17 mouse cellular contexts compared by ENCODE assay signal in the genomic region with DNA sequence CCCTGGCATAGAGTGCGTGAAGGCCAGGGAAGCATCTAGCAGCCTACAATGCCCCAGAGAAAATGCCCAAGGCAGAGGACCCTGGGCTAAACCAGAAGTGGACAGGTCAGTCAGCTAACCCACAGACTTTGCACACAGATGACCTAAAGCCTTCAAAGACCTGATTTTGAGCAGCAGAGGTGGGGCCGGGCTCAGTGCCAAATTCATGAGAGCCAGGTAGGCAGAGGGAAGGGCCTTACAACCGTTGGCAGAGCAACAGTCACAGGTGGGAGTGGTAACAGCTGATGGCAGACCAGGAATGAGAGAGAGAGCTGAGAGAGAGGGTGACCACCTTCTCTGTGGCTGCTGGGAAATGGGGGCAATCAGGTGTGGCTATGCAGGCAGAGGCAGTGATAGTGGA. TPM values are rescaled to one million over a fixed set of nuclear protein-coding genes. Genes with fewer than 3 reads are reported as not detected.
DNase-seq lines count a peak whose midpoint lies in the region; ATAC-seq and TF ChIP-seq lines count a peak whose summit lies in the region.
"Had no signal": no experiment of that assay in that cellular context is flagged by ENCODE, and none has a peak within 500 bp of the region (broad histone marks: within the 10 kb centered on the region; RNA-seq: fewer than 3 reads in every experiment).

No protein-coding gene starts in this region.

- no peak for TF ChIP-seq EP300 in stomach, postnatal 0 days (optimal IDR thresholded peaks at IDR 0.05)

- no peaks in the 10 kb centered on the region for H3K9me3 ChIP-seq in liver, embryonic 13.5 days (replicated peaks)
- H3K9me3 ChIP-seq in liver, embryonic 11.5 days (ENCODE audit: control insufficient read depth, low read length): no peaks in the 10 kb centered on the region
- H3K9me3 ChIP-seq in lung, embryonic 14.5 days (ENCODE audit: low read depth, low read length): no peaks in the 10 kb centered on the region
- H3K9me3 ChIP-seq in stomach, postnatal 0 days (ENCODE audit: control insufficient read depth, low read length): no peaks in the 10 kb centered on the region
- no peaks in the 10 kb centered on the region for H3K9me3 ChIP-seq in neural tube, embryonic 15.5 days (replicated peaks)
- H3K9me3 ChIP-seq: embryonic facial prominence, embryonic 15.5 days; neural tube, embryonic 13.5 days had no signal

- no peak for DNase-seq in liver, embryonic 13.5 days
- no peak for DNase-seq in liver, embryonic 11.5 days (ENCODE audit: low spot score)
- DNase-seq in kidney, postnatal 10 days: peak; percentile 71
- peak; percentile 28 for DNase-seq in lung, embryonic 14.5 days
- peak; percentile 82 for DNase-seq in stomach, postnatal 0 days (ENCODE audit: low spot score)
- DNase-seq in ovary, adult 18-20 months (ENCODE audit: low spot score): no peak
- DNase-seq: adrenal gland, adult 8-10 months; gastrocnemius, postnatal 14 days; layer of hippocampus, adult 9-11 months; right cerebral cortex, adult 18-20 months had no signal

- no peak for TF ChIP-seq CTCF in lung, embryonic 14.5 days (IDR thresholded peaks at IDR 0.05; ENCODE audit: low read depth)
- no peak for TF ChIP-seq CTCF in stomach, postnatal 0 days (IDR thresholded peaks at IDR 0.05; ENCODE audit: low read depth)

- no peak for ATAC-seq in liver, embryonic 13.5 days (ENCODE audit: low read depth)
- ATAC-seq in liver, embryonic 11.5 days (replicated peaks; ENCODE audit: low FRiP score): no peak
- ATAC-seq in lung, embryonic 14.5 days (ENCODE audit: insufficient read depth): no peak
- no peak for ATAC-seq in stomach, postnatal 0 days (ENCODE audit: low FRiP score, low TSS enrichment)
- no peak for ATAC-seq in neural tube, embryonic 15.5 days (ENCODE audit: low FRiP score)
- ATAC-seq: forebrain, embryonic 14.5 days had no signal

- H3K9ac ChIP-seq in liver, embryonic 13.5 days: 0 out of 2 replicates have a peak overlapping the region, but pooled peaks have one; percentile 18
- no peak overlapping the region for H3K9ac ChIP-seq in liver, embryonic 11.5 days (ENCODE audit: low read depth, low read length)
- peak overlapping the region; percentile 20 for H3K9ac ChIP-seq in lung, embryonic 14.5 days
- H3K9ac ChIP-seq in stomach, postnatal 0 days (ENCODE audit: low read length): no peak overlapping the region
- no peak overlapping the region for H3K9ac ChIP-seq in neural tube, embryonic 15.5 days (replicated peaks)
- H3K9ac ChIP-seq: embryonic facial prominence, embryonic 15.5 days; neural tube, embryonic 13.5 days had no signal

- peak overlapping the region; percentile 27 for H3K27ac ChIP-seq in liver, embryonic 13.5 days
- no peak overlapping the region for H3K27ac ChIP-seq in liver, embryonic 11.5 days (ENCODE audit: low read depth, low read length)
- H3K27ac ChIP-seq in lung, embryonic 14.5 days (ENCODE audit: low read depth): no peak overlapping the region
- peak overlapping the region; percentile 13; the same call in 1 of the 2 replicates for H3K27ac ChIP-seq in stomach, postnatal 0 days (replicated peaks)
- H3K27ac ChIP-seq in neural tube, embryonic 15.5 days (replicated peaks): no peak overlapping the region
- H3K27ac ChIP-seq: embryonic facial prominence, embryonic 15.5 days; neural tube, embryonic 13.5 days had no signal

- peaks cover 46% of the 10 kb centered on the region for H3K36me3 ChIP-seq in liver, embryonic 13.5 days
- H3K36me3 ChIP-seq in liver, embryonic 11.5 days (ENCODE audit: control insufficient read depth, insufficient read depth, low read length): peaks cover 20% of the 10 kb centered on the region
- peaks cover 40% of the 10 kb centered on the region for H3K36me3 ChIP-seq in lung, embryonic 14.5 days (ENCODE audit: insufficient read depth)
- peaks cover 8% of the 10 kb centered on the region; the same call in 1 of the 2 replicates for H3K36me3 ChIP-seq in stomach, postnatal 0 days (ENCODE audit: control insufficient read depth, insufficient read depth, low read length)
- no peaks in the 10 kb centered on the region for H3K36me3 ChIP-seq in neural tube, embryonic 15.5 days
- H3K36me3 ChIP-seq: neural tube, embryonic 13.5 days had no signal

- 69% methylated on average over 3 of the region's 3 CpGs for WGBS in liver, embryonic 13.5 days (ENCODE audit: insufficient replicate concordance)
- 78% methylated on average over 3 of the region's 3 CpGs for WGBS in liver, embryonic 11.5 days
- WGBS in lung, embryonic 14.5 days: 68% methylated on average over 3 of the region's 3 CpGs
- 54% methylated on average over 3 of the region's 3 CpGs for WGBS in stomach, postnatal 0 days
- 77% methylated on average over 3 of the region's 3 CpGs for WGBS in neural tube, embryonic 15.5 days

- no peak overlapping the region for H3K4me3 ChIP-seq in liver, embryonic 13.5 days (replicated peaks)
- no peak overlapping the region for H3K4me3 ChIP-seq in liver, embryonic 11.5 days (ENCODE audit: low read depth, low read length)
- H3K4me3 ChIP-seq in lung, embryonic 14.5 days (ENCODE audit: low read depth, low read length): no peak overlapping the region
- no peak overlapping the region for H3K4me3 ChIP-seq in stomach, postnatal 0 days (ENCODE audit: low read depth, low read length)
- no peak overlapping the region for H3K4me3 ChIP-seq in neural tube, embryonic 15.5 days (replicated peaks)
- H3K4me3 ChIP-seq: embryonic facial prominence, embryonic 15.5 days; neural tube, embryonic 13.5 days had no signal

- no peaks in the 10 kb centered on the region for H3K27me3 ChIP-seq in liver, embryonic 13.5 days
- H3K27me3 ChIP-seq in liver, embryonic 11.5 days (replicated peaks; ENCODE audit: control insufficient read depth, insufficient read depth, low read length): no peaks in the 10 kb centered on the region
- H3K27me3 ChIP-seq in lung, embryonic 14.5 days (ENCODE audit: insufficient read depth, low read length): no peaks in the 10 kb centered on the region
- no peaks in the 10 kb centered on the region for H3K27me3 ChIP-seq in stomach, postnatal 0 days (ENCODE audit: control insufficient read depth, insufficient read depth, low read length)
- H3K27me3 ChIP-seq in neural tube, embryonic 15.5 days (replicated peaks): no peaks in the 10 kb centered on the region
- H3K27me3 ChIP-seq: embryonic facial prominence, embryonic 15.5 days; neural tube, embryonic 13.5 days had no signal

- H3K4me1 ChIP-seq in liver, embryonic 13.5 days (replicated peaks): peaks cover 68% of the 10 kb centered on the region
- peaks cover 20% of the 10 kb centered on the region for H3K4me1 ChIP-seq in liver, embryonic 11.5 days (replicated peaks; ENCODE audit: control insufficient read depth, insufficient read depth, low read length)
- H3K4me1 ChIP-seq in lung, embryonic 14.5 days (ENCODE audit: insufficient read depth): peaks cover 3% of the 10 kb centered on the region
- peaks cover 4% of the 10 kb centered on the region for H3K4me1 ChIP-seq in stomach, postnatal 0 days (replicated peaks; ENCODE audit: control insufficient read depth, insufficient read depth)
- H3K4me1 ChIP-seq in neural tube, embryonic 15.5 days: peaks cover 34% of the 10 kb centered on the region

- H3K4me2 ChIP-seq in liver, embryonic 13.5 days: no peak overlapping the region
- no peak overlapping the region for H3K4me2 ChIP-seq in liver, embryonic 11.5 days
- no peak overlapping the region for H3K4me2 ChIP-seq in lung, embryonic 14.5 days
- H3K4me2 ChIP-seq in stomach, postnatal 0 days (replicated peaks; ENCODE audit: low read depth): no peak overlapping the region
- H3K4me2 ChIP-seq in neural tube, embryonic 15.5 days: no peak overlapping the region
- H3K4me2 ChIP-seq: embryonic facial prominence, embryonic 15.5 days; neural tube, embryonic 13.5 days had no signal

RNA-seq across cellular contexts. Expression of a gene that starts 3.9 kb away (rescaled TPM):
- 2.3 and 2.7 TPM in 2 replicates for polyA plus RNA-seq in liver, embryonic 13.5 days (2015; fragmentation: Nextera tagmentation; extraction: Ambion mirVana)
- polyA plus RNA-seq in liver, embryonic 11.5 days (2014; fragmentation: Nextera tagmentation; extraction: Ambion mirVana): 5.8 and 6.2 TPM in 2 replicates
- polyA plus RNA-seq in lung, embryonic 14.5 days (2014; fragmentation: Nextera tagmentation; extraction: Ambion mirVana): 4.5 and 4.9 TPM in 2 replicates
- polyA plus RNA-seq in stomach, postnatal 0 days (2015; fragmentation: Nextera tagmentation; extraction: Ambion mirVana): 4.6 and 6.4 TPM in 2 replicates
- polyA plus RNA-seq in neural tube, embryonic 15.5 days (2015; fragmentation: Nextera tagmentation; extraction: Ambion mirVana): 1.2 and 2.9 TPM in 2 replicates

RNA-seq across cellular contexts. Expression of a gene that starts 16.0 kb away (rescaled TPM):
- polyA plus RNA-seq in liver, embryonic 13.5 days (2015; fragmentation: Nextera tagmentation; extraction: Ambion mirVana): 6.1 and 7.1 TPM in 2 replicates
- 14.0 and 15.0 TPM in 2 replicates for polyA plus RNA-seq in liver, embryonic 11.5 days (2014; fragmentation: Nextera tagmentation; extraction: Ambion mirVana)
- polyA plus RNA-seq in lung, embryonic 14.5 days (2014; fragmentation: Nextera tagmentation; extraction: Ambion mirVana): 14.5 and 15.4 TPM in 2 replicates
- 9.6 and 10.0 TPM in 2 replicates for polyA plus RNA-seq in stomach, postnatal 0 days (2015; fragmentation: Nextera tagmentation; extraction: Ambion mirVana)
- polyA plus RNA-seq in neural tube, embryonic 15.5 days (2015; fragmentation: Nextera tagmentation; extraction: Ambion mirVana): 16.2 and 16.9 TPM in 2 replicates

RNA-seq across cellular contexts. Expression of a gene that starts 20.0 kb away (rescaled TPM):
- polyA plus RNA-seq in liver, embryonic 13.5 days (2015; fragmentation: Nextera tagmentation; extraction: Ambion mirVana): 24.9 and 27.1 TPM in 2 replicates
- 48.4 and 53.7 TPM in 2 replicates for polyA plus RNA-seq in liver, embryonic 11.5 days (2014; fragmentation: Nextera tagmentation; extraction: Ambion mirVana)
- polyA plus RNA-seq in lung, embryonic 14.5 days (2014; fragmentation: Nextera tagmentation; extraction: Ambion mirVana): 69.7 and 71.0 TPM in 2 replicates
- 65.3 and 67.3 TPM in 2 replicates for polyA plus RNA-seq in stomach, postnatal 0 days (2015; fragmentation: Nextera tagmentation; extraction: Ambion mirVana)
- polyA plus RNA-seq in neural tube, embryonic 15.5 days (2015; fragmentation: Nextera tagmentation; extraction: Ambion mirVana): 13.2 and 28.7 TPM in 2 replicates

RNA-seq across cellular contexts. Expression of a gene that starts 27.4 kb away (rescaled TPM):
- not detected in 2 replicates for polyA plus RNA-seq in liver, embryonic 13.5 days (2015; fragmentation: Nextera tagmentation; extraction: Ambion mirVana)
- polyA plus RNA-seq in liver, embryonic 11.5 days (2014; fragmentation: Nextera tagmentation; extraction: Ambion mirVana): not detected in 2 replicates
- not detected in 2 replicates for polyA plus RNA-seq in lung, embryonic 14.5 days (2014; fragmentation: Nextera tagmentation; extraction: Ambion mirVana)
- polyA plus RNA-seq in stomach, postnatal 0 days (2015; fragmentation: Nextera tagmentation; extraction: Ambion mirVana): not detected in 2 replicates
- polyA plus RNA-seq in neural tube, embryonic 15.5 days (2015; fragmentation: Nextera tagmentation; extraction: Ambion mirVana): 0.34 TPM in 1 of 2 replicates, not detected in the other
- polyA plus RNA-seq: embryonic facial prominence, embryonic 15.5 days; forebrain, embryonic 14.5 days; heart, embryonic 14.5 days; lung, embryonic 16.5 days; midbrain, postnatal 0 days; neural tube, embryonic 13.5 days had no signal

RNA-seq across cellular contexts. Expression of a gene that starts 30.5 kb away (rescaled TPM):
- 121 and 131 TPM in 2 replicates for polyA plus RNA-seq in liver, embryonic 13.5 days (2015; fragmentation: Nextera tagmentation; extraction: Ambion mirVana)
- polyA plus RNA-seq in liver, embryonic 11.5 days (2014; fragmentation: Nextera tagmentation; extraction: Ambion mirVana): 172 and 182 TPM in 2 replicates
- polyA plus RNA-seq in lung, embryonic 14.5 days (2014; fragmentation: Nextera tagmentation; extraction: Ambion mirVana): 137 and 147 TPM in 2 replicates
- 18.4 and 19.5 TPM in 2 replicates for polyA plus RNA-seq in stomach, postnatal 0 days (2015; fragmentation: Nextera tagmentation; extraction: Ambion mirVana)
- 13.8 and 59.4 TPM in 2 replicates for polyA plus RNA-seq in neural tube, embryonic 15.5 days (2015; fragmentation: Nextera tagmentation; extraction: Ambion mirVana)

Comparison
In these comparisons a context has a peak if more than half of its experiments do, and no peak if none do; other contexts are left out.
1. H3K27ac ChIP-seq: peak in liver, embryonic 13.5 days (single experiment) and stomach, postnatal 0 days (single experiment); none in liver, embryonic 11.5 days (single experiment), lung, embryonic 14.5 days (single experiment) and neural tube, embryonic 15.5 days (single experiment).
2. H3K9ac ChIP-seq: peak in liver, embryonic 13.5 days (single experiment) and lung, embryonic 14.5 days (single experiment); none in liver, embryonic 11.5 days (single experiment), stomach, postnatal 0 days (single experiment) and neural tube, embryonic 15.5 days (single experiment).
3. DNase-seq: peak in kidney, postnatal 10 days (single experiment), lung, embryonic 14.5 days (single experiment) and stomach, postnatal 0 days (single experiment); none in liver, embryonic 13.5 days (single experiment), liver, embryonic 11.5 days (single experiment) and ovary, adult 18-20 months (single experiment).